Mouse (Mus musculus): ENCODE data around the gene Aaed1. TPM values are rescaled to one million over a fixed set of nuclear protein-coding genes. Genes with fewer than 3 reads are reported as not detected.

Aaed1 gene
- polyA plus RNA-seq, 1 experiment = 15.5 TPM

- Histone ChIP-seq H3K4me3 (ENCODE audit: low read depth, low read length) (no peak overlapping the region), H3K9ac (ENCODE audit: low read depth, poor library complexity, severe bottlenecking) (no peak overlapping the region), H3K4me1 (ENCODE audit: control insufficient read depth, insufficient read depth, low read length) (no peaks in the 10 kb centered on the region), H3K27ac (ENCODE audit: insufficient read depth, low read length) (no peak overlapping the region), H3K9me3 (replicated peaks; ENCODE audit: control insufficient read depth, insufficient read depth, low read length, poor library complexity, severe bottlenecking) (no peaks in the 10 kb centered on the region), H3K27me3 (ENCODE audit: control insufficient read depth, insufficient read depth, low read length, poor library complexity, severe bottlenecking) (no peaks in the 10 kb centered on the region), H3K36me3 (ENCODE audit: control insufficient read depth, insufficient read depth, low read length, poor library complexity, severe bottlenecking) (no peaks in the 10 kb centered on the region)
- TF ChIP-seq CTCF (IDR thresholded peaks at IDR 0.05; ENCODE audit: low read depth, low read length) (no peak), POLR2A (IDR thresholded peaks at IDR 0.05; ENCODE audit: insufficient read depth, low read length) (no peak), EP300 (IDR thresholded peaks at IDR 0.05; ENCODE audit: insufficient read depth, low read depth, low read length) (no peak)
These were observed 77.3 kb downstream of the Aaed1 start for GRCm38 (mm10) chr13:64235062-64235715.

GRCm38 (mm10) chr13:64233139-64233538 lies 79.4 kb downstream of the Aaed1 start:
- Histone ChIP-seq H3K36me3 (ENCODE audit: control insufficient read depth, insufficient read depth, low read length, poor library complexity, severe bottlenecking) (no peaks in the 10 kb centered on the region), H3K9ac (ENCODE audit: low read depth, poor library complexity, severe bottlenecking) (no peak overlapping the region), H3K4me1 (ENCODE audit: control insufficient read depth, insufficient read depth, low read length) (no peaks in the 10 kb centered on the region), H3K4me3 (ENCODE audit: low read depth, low read length) (no peak overlapping the region), H3K27me3 (ENCODE audit: control insufficient read depth, insufficient read depth, low read length, poor library complexity, severe bottlenecking) (no peaks in the 10 kb centered on the region), H3K9me3 (replicated peaks; ENCODE audit: control insufficient read depth, insufficient read depth, low read length, poor library complexity, severe bottlenecking) (no peaks in the 10 kb centered on the region), H3K27ac (ENCODE audit: insufficient read depth, low read length) (no peak overlapping the region)
- TF ChIP-seq CTCF (IDR thresholded peaks at IDR 0.05; ENCODE audit: low read depth, low read length) (no peak), POLR2A (IDR thresholded peaks at IDR 0.05; ENCODE audit: insufficient read depth, low read length) (no peak), EP300 (IDR thresholded peaks at IDR 0.05; ENCODE audit: insufficient read depth, low read depth, low read length) (no peak)

- no peak overlapping the region for H3K27ac ChIP-seq (ENCODE audit: insufficient read depth, low read length)
- H3K4me1 ChIP-seq (ENCODE audit: control insufficient read depth, insufficient read depth, low read length) = no peaks in the 10 kb centered on the region
- H3K27me3 ChIP-seq (ENCODE audit: control insufficient read depth, insufficient read depth, low read length, poor library complexity, severe bottlenecking) = no peaks in the 10 kb centered on the region
- TF ChIP-seq POLR2A (IDR thresholded peaks at IDR 0.05; ENCODE audit: insufficient read depth, low read length) (no peak), EP300 (IDR thresholded peaks at IDR 0.05; ENCODE audit: insufficient read depth, low read depth, low read length) (no peak), CTCF (IDR thresholded peaks at IDR 0.05; ENCODE audit: low read depth, low read length) (no peak)
- H3K9ac ChIP-seq (ENCODE audit: low read depth, poor library complexity, severe bottlenecking) = no peak overlapping the region
- H3K4me3 ChIP-seq (ENCODE audit: low read depth, low read length) = no peak overlapping the region
- H3K36me3 ChIP-seq (ENCODE audit: control insufficient read depth, insufficient read depth, low read length, poor library complexity, severe bottlenecking) = no peaks in the 10 kb centered on the region
- no peaks in the 10 kb centered on the region for H3K9me3 ChIP-seq (replicated peaks; ENCODE audit: control insufficient read depth, insufficient read depth, low read length, poor library complexity, severe bottlenecking)
These were observed 85.8 kb downstream of the Aaed1 start for GRCm38 (mm10) chr13:64226725-64227124.

GRCm38 (mm10) chr13:64225738-64226137 lies 86.8 kb downstream of the Aaed1 start:
- H3K36me3 ChIP-seq (ENCODE audit: control insufficient read depth, insufficient read depth, low read length, poor library complexity, severe bottlenecking) = no peaks in the 10 kb centered on the region
- H3K4me3 ChIP-seq (ENCODE audit: low read depth, low read length) = no peak overlapping the region
- no peaks in the 10 kb centered on the region for H3K4me1 ChIP-seq (ENCODE audit: control insufficient read depth, insufficient read depth, low read length)
- no peak overlapping the region for H3K9ac ChIP-seq (ENCODE audit: low read depth, poor library complexity, severe bottlenecking)
- no peak for TF ChIP-seq POLR2A (IDR thresholded peaks at IDR 0.05; ENCODE audit: insufficient read depth, low read length)
- TF ChIP-seq EP300 (IDR thresholded peaks at IDR 0.05; ENCODE audit: insufficient read depth, low read depth, low read length) = no peak
- no peak for TF ChIP-seq CTCF (IDR thresholded peaks at IDR 0.05; ENCODE audit: low read depth, low read length)
- no peaks in the 10 kb centered on the region for H3K27me3 ChIP-seq (ENCODE audit: control insufficient read depth, insufficient read depth, low read length, poor library complexity, severe bottlenecking)
- H3K27ac ChIP-seq (ENCODE audit: insufficient read depth, low read length) = no peak overlapping the region
- no peaks in the 10 kb centered on the region for H3K9me3 ChIP-seq (replicated peaks; ENCODE audit: control insufficient read depth, insufficient read depth, low read length, poor library complexity, severe bottlenecking)

Other genes starting within 250 kb of the Aaed1 start
- gene Hsd17b3, start 223.5 kb downstream of the Aaed1 start, polyA plus RNA-seq (2011; ENCODE audit: insufficient read depth, insufficient read length, low read depth, missing spikeins) = 1.1 TPM in 1 of 2 replicates, not detected in the other
- gene Slc35d2, start 183.3 kb downstream of the Aaed1 start, polyA plus RNA-seq (2011; ENCODE audit: insufficient read depth, insufficient read length, low read depth, missing spikeins) = 6.3 and 7.7 TPM in 2 replicates
- gene Zfp367, start 159.5 kb downstream of the Aaed1 start, polyA plus RNA-seq (2011; ENCODE audit: insufficient read depth, insufficient read length, low read depth, missing spikeins) = 24.9 and 32.2 TPM in 2 replicates
- gene Habp4, start 150.9 kb downstream of the Aaed1 start, polyA plus RNA-seq (2011; ENCODE audit: insufficient read depth, insufficient read length, low read depth, missing spikeins) = 7.0 and 10.9 TPM in 2 replicates
- 27.3 and 30.4 TPM in 2 replicates for gene Cdc14b, start 37.4 kb downstream of the Aaed1 start, polyA plus RNA-seq (2011; ENCODE audit: insufficient read depth, insufficient read length, low read depth, missing spikeins)
- gene Ctsl, start 58.2 kb upstream of the Aaed1 start, polyA plus RNA-seq (2011; ENCODE audit: insufficient read depth, insufficient read length, low read depth, missing spikeins) = 290 TPM in 2 replicates
- 4.4 and 4.6 TPM in 2 replicates for gene Cdk20, start 119.6 kb upstream of the Aaed1 start, polyA plus RNA-seq (2011; ENCODE audit: insufficient read depth, insufficient read length, low read depth, missing spikeins)
- gene Fam240b, start 185.1 kb upstream of the Aaed1 start, polyA plus RNA-seq (2011; ENCODE audit: insufficient read depth, insufficient read length, low read depth, missing spikeins) = not detected in 2 replicates